Comparison of ENCODE assay signal across 24 mouse cellular contexts in genomic region chr6:36766941-36767340, GRCm38 (mm10).
"Had no signal": no experiment of that assay in that cellular context is flagged by ENCODE, and none has a peak within 500 bp of the region (broad histone marks: within the 10 kb centered on the region; RNA-seq: fewer than 3 reads in every experiment).

No protein-coding gene starts in this region.

- H3K4me1 ChIP-seq: hindbrain, embryonic 15.5 days; kidney, embryonic 15.5 days; limb, embryonic 10.5 days; limb, embryonic 12.5 days; liver, embryonic 13.5 days; liver, embryonic 15.5 days had no signal

- H3K27me3 ChIP-seq: heart, embryonic 13.5 days; heart, embryonic 15.5 days; hindbrain, embryonic 15.5 days; kidney, embryonic 15.5 days; limb, embryonic 12.5 days; liver, embryonic 13.5 days; liver, embryonic 15.5 days had no signal

- DNase-seq: gastrocnemius, adult 2 months; gastrocnemius, postnatal 10 days; gastrocnemius, postnatal 25 days; heart, adult 11 months; heart, adult 2 months; heart, postnatal 14 days; heart, postnatal 36 days; kidney, adult 11 months; kidney, adult 8-10 months; kidney, postnatal 14 days; kidney, postnatal 36 days; layer of hippocampus, postnatal 36 days; liver; liver, embryonic 13.5 days had no signal

- H3K27ac ChIP-seq: gastrocnemius, adult 2 months; heart, adult 2 months; heart, embryonic 13.5 days; heart, embryonic 15.5 days; hindbrain, embryonic 13.5 days; hindbrain, embryonic 15.5 days; hindbrain, postnatal 0 days; kidney, embryonic 15.5 days; kidney, postnatal 0 days; limb, embryonic 10.5 days; limb, embryonic 12.5 days; liver, embryonic 13.5 days; liver, embryonic 15.5 days had no signal

- H3K36me3 ChIP-seq: heart, embryonic 15.5 days; liver, embryonic 13.5 days; liver, embryonic 15.5 days had no signal

- H3K9me3 ChIP-seq: heart, embryonic 13.5 days; heart, embryonic 15.5 days; hindbrain, embryonic 13.5 days; hindbrain, embryonic 15.5 days; kidney, embryonic 15.5 days; limb, embryonic 10.5 days; limb, embryonic 12.5 days; liver, embryonic 13.5 days; liver, embryonic 15.5 days had no signal

- H3K4me3 ChIP-seq: gastrocnemius, adult 2 months; heart, adult 2 months; heart, embryonic 13.5 days; heart, embryonic 15.5 days; hindbrain, embryonic 13.5 days; hindbrain, embryonic 15.5 days; kidney, embryonic 15.5 days; limb, embryonic 10.5 days; limb, embryonic 12.5 days; liver, embryonic 13.5 days; liver, embryonic 15.5 days had no signal
